In genomic region chr4:144544689-144545088, GRCm38 (mm10) we compare ENCODE assay signal across 38 mouse cellular contexts. TPM values are rescaled to one million over a fixed set of nuclear protein-coding genes. Genes with fewer than 3 reads are reported as not detected.
"Had no signal": no experiment of that assay in that cellular context is flagged by ENCODE, and none has a peak within 500 bp of the region (broad histone marks: within the 10 kb centered on the region; RNA-seq: fewer than 3 reads in every experiment).

No protein-coding gene starts in this region.

- DNase-seq: heart, postnatal 10 days; heart, postnatal 14 days; heart, postnatal 36 days; heart, postnatal 4 days; kidney, adult 11 months; kidney, adult 18-20 months; kidney, adult 2 months; kidney, adult 8-10 months; kidney, adult 9 months; kidney, postnatal 10 days; kidney, postnatal 14 days; kidney, postnatal 25 days; kidney, postnatal 36 days; kidney, postnatal 4 days; layer of hippocampus, adult 9-11 months; layer of hippocampus, postnatal 36 days had no signal

- H3K9ac ChIP-seq: heart, embryonic 12.5 days; heart, embryonic 13.5 days; heart, embryonic 15.5 days; hindbrain, embryonic 12.5 days; hindbrain, embryonic 13.5 days; hindbrain, embryonic 14.5 days; hindbrain, embryonic 15.5 days; intestine, embryonic 15.5 days; kidney, embryonic 15.5 days had no signal

- H3K4me1 ChIP-seq: heart, embryonic 12.5 days; heart, embryonic 13.5 days; heart, embryonic 15.5 days; hindbrain, embryonic 10.5 days; hindbrain, embryonic 12.5 days; hindbrain, embryonic 13.5 days; hindbrain, embryonic 15.5 days; intestine, embryonic 15.5 days; kidney, embryonic 15.5 days had no signal

- H3K4me3 ChIP-seq: heart, embryonic 12.5 days; heart, embryonic 13.5 days; heart, embryonic 15.5 days; hindbrain, embryonic 10.5 days; hindbrain, embryonic 12.5 days; hindbrain, embryonic 13.5 days; hindbrain, embryonic 15.5 days; intestine, embryonic 15.5 days; kidney, embryonic 15.5 days; layer of hippocampus, adult 2 months; left cerebral cortex, adult 2 months had no signal

- H3K27ac ChIP-seq: heart, embryonic 13.5 days; heart, embryonic 15.5 days; hindbrain, embryonic 10.5 days; hindbrain, embryonic 12.5 days; hindbrain, embryonic 13.5 days; hindbrain, embryonic 14.5 days; hindbrain, embryonic 15.5 days; hindbrain, postnatal 0 days; intestine, embryonic 15.5 days; kidney, embryonic 15.5 days; kidney, postnatal 0 days; layer of hippocampus, adult 2 months; left cerebral cortex, adult 2 months had no signal

- H3K36me3 ChIP-seq: heart, embryonic 12.5 days; heart, embryonic 13.5 days; heart, embryonic 15.5 days; hindbrain, embryonic 10.5 days; hindbrain, embryonic 12.5 days; hindbrain, embryonic 13.5 days; hindbrain, embryonic 15.5 days; intestine, embryonic 15.5 days; kidney, embryonic 15.5 days had no signal

- H3K9me3 ChIP-seq: heart, embryonic 15.5 days; intestine, embryonic 15.5 days had no signal

RNA-seq across cellular contexts. Expression of gene Gm13124, which starts 20.2 kb away (rescaled TPM):
- total RNA-seq: heart, postnatal 10 days; heart, postnatal 14 days; heart, postnatal 25 days; heart, postnatal 36 days; heart, postnatal 4 days; hematopoietic stem cell, adult 5-6 weeks; hindbrain, postnatal 0 days; layer of hippocampus, adult 18-20 months; layer of hippocampus, adult 2 months; layer of hippocampus, adult 8-10 months; layer of hippocampus, postnatal 10 days; layer of hippocampus, postnatal 14 days; layer of hippocampus, postnatal 25 days; layer of hippocampus, postnatal 36 days; left cerebral cortex, adult 18-20 months; left cerebral cortex, adult 2 months had no signal

RNA-seq across cellular contexts. Expression of gene 9430007A20Rik, which starts 25.1 kb away (rescaled TPM):
- total RNA-seq: heart, postnatal 10 days; heart, postnatal 14 days; heart, postnatal 25 days; heart, postnatal 36 days; heart, postnatal 4 days; hematopoietic stem cell, adult 5-6 weeks; hindbrain, postnatal 0 days; layer of hippocampus, adult 18-20 months; layer of hippocampus, adult 2 months; layer of hippocampus, adult 8-10 months; layer of hippocampus, postnatal 10 days; layer of hippocampus, postnatal 14 days; layer of hippocampus, postnatal 25 days; layer of hippocampus, postnatal 36 days; left cerebral cortex, adult 18-20 months; left cerebral cortex, adult 2 months had no signal
